Mouse (Mus musculus) WW6 (cell line): ENCODE measurements at regions not wholly inside any gene's neighbourhood (a gene's known extent, or its start where the extent isn't known, plus 50 kb on each side); places are given as distances from the start of the nearest gene placed in this dataset.
"Not testable (repeated sequence)": the region's sequence is repeated elsewhere in the genome, so short reads cannot be mapped to it uniquely, and the experiment has no call there.

Experiments
- DNase-seq: peaks from one replicate; pipeline ENCODE4 v3.0.0-alpha.2; 2013; ENCODE audit warnings: low read depth, low spot score

DNA sequence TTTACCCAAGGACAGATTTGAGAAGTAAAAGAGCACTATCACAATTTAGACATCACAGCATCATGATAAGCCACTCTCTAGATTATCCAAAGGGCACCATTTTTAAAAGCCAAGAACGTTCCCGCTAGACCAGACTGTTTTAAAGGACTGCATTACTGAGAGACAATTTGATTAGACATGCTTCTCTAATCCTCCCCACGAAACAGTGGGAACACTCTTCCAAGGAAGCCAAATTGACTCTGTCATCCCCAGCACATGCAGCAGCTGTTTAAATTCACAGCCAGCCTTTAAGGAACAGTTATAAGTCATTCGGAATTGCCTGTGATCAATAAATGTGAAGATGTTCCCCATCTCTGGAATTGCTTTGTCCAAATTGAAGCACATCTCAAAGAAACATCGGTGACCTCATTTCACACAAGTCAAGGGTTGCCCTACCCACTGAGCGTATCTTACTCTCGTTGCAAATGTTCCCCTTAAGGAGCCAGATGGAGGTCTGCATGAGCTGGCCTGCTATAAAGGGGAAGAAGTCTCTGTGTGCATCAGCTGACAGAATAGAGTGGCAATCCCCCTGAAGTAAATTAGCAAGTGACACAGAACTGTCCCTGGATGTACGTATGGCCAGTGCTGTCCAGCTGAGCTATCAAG lies 393.2 kb downstream of the Pid1 start:
- no peak for DNase-seq

DNA sequence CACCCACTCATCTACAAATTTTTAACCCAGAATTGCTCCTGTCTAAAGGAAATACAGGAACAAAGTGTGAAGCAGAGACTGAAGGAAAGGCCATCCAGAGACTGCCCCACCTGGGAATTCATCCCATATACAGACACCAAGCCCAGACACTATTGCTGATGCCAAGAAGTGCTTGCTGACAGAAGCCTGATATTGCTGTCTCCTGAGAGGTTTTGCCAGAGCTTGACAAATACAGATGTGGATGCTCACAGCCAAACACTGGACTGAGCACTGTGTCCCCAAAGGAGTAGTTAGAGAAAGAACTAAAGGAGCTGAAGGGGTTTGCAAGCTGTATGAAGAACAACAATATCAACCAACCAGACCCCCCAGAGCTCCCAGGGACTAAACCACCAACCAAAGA lies 399.3 kb downstream of the Pid1 start:
- DNase-seq = not testable (repeated sequence)

DNA sequence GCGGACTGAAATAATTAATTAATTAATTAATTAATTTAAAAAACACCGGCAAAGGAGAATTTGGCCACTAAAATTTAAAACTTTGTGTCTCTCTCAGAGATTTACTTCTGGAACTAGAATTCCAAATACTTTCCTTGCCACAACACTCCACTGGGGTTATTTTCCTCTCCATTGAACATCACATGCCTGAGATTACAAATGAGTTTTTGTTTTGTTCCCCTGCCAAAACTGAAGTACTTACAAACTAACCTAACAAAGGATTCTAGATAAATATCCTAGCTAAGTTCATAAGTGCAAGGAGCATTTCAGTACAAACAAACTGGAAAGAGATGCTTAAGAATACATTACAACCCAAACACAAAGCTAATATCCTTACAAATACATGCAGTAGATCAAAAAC lies 402.2 kb downstream of the Pid1 start:
- DNase-seq = no peak

DNA sequence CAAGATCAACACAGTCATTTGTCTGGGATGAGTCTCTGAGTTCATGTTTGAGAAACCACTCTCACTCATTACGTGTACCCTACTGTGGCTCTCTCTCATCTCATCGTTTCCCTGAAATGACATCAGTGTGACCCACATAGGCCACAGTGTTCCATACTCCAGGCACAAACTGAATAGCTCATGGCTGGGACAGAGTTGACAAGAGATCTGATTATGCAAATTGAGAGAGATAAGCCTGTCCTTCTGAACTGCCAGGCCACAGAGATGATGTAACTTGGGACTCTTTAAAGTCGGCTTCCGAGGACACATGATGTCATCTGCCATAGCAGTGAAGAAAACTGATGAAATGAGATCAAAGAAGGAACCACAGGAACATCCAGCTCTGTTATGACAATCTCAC lies 404.2 kb downstream of the Pid1 start:
- DNase-seq = no peak

DNA sequence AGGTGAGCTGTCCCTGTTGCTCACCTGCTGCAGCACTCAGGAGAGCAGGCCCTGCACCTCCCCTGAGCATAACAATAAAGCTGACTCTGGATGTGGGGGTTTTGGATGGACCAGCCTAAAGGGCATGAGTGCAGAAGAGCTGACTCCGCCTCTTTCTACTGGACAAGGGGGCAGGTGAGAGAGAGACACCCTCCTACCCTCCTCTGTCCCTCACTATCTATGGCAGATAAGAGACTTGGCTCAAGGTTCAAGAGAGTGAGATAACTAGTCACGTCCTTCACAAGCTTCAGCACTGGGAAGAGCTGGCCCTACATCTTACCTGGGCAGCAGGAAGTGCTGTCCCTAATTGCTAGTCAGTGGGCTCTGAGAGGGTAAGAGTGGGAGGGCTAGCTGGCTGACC lies 441.1 kb downstream of the Pid1 start:
- DNase-seq = no peak

DNA sequence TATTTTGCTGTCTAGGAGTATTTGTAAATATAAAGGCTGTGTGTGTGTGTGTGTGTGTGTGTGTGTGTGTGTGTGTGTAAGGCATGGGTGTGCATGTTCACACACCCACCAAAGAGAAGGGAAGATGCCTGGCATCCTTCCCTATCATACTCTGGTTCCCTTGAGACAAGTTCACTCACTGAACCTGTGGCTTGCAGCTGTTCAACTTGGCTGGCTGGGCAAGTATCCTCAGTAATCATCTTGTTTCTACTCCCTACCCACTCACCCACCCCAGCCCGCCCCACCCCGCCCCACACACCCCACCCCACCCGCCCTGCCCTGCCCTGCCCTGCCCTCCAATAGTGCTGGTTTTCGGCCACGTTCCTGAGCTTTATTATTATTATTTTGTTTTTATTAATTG lies 448.5 kb downstream of the Pid1 start:
- DNase-seq = no peak

DNA sequence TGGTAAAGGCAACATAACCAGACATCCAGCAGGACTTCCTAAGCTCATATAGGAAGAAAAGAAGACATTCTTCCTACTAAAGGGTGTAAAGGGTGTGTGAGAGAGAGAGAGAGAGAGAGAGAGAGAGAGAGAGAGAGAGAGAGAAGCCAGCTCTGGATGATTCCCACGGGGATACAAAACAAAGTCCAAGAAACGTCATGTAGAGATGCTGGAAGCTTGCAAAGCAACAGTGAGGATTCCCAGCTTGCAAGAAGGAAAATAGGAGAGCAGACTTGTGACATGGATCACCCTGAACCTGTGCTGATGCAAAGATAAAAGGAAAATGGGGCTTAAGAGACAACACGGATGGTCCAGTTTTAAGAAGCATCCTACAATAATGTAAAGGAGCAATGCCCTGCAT lies 456.6 kb downstream of the Pid1 start:
- DNase-seq = no peak

DNA sequence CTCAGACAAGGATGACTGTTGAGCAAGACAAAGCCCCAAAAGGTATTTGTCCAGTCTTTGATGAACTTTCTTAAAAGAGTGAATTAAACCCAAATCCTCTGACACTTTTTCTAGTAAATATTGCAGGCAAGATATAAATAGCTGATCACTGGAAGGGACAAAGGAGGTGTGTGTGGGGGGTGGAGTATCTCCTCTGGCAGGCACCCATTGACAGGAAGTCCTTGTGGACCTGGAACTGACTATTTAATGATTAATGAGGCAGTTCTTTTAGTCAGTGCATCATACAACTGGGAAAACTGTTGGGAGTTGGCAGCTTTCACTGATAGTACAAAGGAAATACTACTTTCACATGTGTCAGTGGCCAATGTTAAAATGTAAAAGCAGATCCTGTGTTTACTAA lies 457.1 kb downstream of the Pid1 start:
- DNase-seq = no peak

DNA sequence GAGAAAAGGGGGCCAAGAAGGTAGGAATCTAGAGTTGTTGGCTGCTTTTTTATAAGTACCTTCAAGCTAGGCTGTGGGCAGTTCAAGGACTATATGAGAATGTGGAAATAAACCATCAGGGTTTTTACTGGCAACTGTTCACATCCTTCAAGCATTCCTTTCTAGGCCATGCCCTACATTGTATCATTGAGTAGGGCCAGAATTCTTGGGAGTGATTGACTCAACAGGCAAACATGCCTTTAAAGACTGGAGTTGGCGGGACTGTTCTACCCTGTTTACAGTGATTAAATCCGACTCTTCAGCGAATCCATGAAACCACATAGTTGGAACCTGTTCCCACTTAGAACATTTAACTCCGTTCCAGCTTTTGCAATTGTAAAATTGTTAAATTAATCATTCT lies 463.8 kb downstream of the Pid1 start:
- no peak for DNase-seq

DNA sequence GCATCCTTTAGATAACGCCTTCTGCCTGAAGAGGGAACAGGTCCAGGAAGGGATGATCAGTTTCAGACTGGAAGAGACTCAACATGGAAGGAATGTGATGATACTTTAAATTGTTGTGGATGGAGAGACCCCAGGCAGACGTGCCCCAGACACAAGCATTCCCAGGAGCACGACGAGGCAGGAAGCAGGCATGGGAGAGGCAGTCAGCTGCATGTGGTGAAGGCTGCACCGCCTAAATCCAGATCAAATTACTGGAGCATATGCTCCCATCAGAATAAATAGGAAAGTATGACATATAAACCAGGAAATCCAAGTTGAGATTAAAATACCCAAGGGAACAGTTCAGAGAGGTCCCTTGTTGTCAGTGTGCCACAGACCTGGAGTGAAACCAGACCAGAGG lies 467.3 kb downstream of the Pid1 start:
- DNase-seq = no peak

DNA sequence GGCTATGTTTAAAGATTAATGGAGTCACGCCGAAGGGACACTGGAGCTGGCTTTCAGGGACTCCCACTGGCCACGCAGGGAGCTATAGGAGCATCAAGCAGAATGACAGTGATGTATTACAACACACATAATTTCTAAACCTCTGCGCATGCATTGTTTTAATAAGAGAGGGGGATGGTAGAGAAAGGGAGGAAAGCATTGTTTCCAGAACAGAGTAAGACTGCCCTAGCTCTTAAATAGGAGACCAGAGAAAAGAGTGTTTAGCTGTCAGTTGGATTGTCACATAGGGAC lies 471.1 kb upstream of the Sphkap start:
- no peak for DNase-seq

DNA sequence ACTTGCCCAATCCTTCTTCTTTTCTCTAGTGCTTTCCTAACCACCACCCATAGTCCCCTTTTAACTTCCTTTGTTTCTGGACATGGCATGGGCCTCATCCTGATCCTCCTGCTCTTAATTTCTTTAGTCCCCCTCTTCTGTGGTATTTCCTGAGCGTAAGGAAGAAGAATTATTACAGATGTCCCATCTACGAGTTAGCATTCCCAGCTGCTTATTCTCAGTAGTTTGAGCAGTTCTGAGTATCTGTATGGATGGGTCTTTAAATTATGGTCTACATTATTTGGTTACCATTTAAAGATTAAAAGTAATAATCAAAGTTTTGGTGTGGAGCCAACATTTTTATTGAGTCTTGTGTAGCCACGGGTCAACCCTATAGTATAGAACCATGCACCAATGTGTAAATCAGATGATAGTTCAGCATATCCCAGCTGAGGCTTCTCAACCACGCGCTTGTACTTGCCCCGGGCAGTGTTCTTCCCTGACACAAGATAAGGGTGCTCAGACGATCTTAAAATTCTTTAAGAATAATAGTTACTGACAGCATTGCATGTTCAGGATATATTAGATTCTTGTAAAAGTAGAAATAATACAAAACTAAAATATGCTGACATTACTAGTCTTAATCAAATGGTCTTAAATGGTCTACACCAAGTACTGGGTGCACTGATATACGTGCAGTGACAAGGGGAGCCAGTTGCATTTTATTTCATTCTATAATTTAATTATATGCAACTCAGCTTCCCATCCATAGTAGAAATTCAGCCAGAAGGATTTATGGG lies 470.5 kb upstream of the Sphkap start:
- no peak for DNase-seq

DNA sequence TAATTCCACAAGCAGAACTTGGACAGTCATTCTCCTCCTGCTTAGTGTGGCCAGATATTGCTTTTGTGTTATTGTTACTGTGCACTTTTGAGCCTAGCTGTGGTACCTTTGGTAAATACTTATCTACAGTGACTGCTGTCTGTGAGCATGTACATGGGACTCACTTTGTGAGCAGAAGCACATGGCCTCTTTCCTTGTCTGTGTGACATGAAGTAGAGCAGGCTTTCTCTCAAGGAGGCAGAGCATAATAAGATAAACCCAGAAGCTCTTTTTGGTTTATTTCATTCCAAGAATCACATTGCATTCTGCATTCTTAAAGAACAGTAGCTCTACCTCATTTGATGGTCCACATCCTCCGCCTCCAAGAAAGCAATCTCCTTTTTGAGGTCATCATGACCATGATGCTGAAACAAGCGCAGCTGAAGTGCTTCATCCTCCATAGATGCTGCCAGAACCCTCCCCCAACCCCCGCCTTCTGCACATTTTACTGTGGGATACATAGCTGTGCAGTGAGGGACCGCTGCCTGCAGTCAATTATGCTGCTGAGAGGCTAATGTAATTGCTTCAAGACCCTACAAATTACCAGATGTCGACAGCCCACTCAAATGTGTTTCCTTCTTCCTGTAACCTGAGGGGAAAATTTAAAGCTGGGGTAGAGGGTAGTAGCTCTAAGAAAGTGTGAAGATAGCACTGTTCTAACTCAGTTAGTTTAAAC lies 463.0 kb upstream of the Sphkap start:
- DNase-seq = no peak

DNA sequence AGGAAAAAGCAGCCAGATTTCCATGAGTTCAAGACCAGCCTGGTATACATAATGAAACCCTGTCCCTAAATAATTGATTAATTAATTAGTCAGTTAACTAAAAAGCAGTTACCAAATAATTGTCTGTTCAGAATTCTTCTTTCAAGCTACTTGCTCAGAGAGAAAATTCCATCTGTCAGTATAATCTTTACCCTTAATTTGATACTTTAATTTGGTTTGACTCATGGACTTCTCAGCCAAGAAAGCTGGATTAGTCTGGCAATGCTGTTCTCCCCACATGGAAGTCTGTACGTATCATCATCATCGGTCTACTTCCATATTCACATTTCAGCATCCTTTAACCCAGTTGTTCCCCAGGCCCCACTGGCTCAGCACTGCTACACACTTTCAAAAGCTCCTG lies 461.0 kb upstream of the Sphkap start:
- DNase-seq = no peak

DNA sequence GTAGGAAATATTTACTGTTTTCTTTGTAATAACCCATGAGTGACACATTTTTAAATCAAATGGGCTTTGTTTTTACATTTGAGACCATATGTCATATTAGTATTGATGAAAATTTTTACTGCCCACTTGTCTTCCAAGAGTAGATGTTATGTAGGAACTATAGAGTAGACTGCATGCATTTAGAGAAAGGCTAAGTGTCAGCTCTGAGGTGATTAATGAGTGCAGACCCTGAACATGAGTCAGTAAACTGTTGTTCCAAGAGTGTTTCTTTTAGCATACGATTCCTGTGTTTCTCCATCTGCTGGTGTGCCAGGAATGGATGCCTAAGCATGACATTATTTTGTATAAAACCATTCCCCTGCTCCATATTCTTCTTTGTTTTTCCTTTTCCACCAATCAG lies 454.5 kb upstream of the Sphkap start:
- no peak for DNase-seq

DNA sequence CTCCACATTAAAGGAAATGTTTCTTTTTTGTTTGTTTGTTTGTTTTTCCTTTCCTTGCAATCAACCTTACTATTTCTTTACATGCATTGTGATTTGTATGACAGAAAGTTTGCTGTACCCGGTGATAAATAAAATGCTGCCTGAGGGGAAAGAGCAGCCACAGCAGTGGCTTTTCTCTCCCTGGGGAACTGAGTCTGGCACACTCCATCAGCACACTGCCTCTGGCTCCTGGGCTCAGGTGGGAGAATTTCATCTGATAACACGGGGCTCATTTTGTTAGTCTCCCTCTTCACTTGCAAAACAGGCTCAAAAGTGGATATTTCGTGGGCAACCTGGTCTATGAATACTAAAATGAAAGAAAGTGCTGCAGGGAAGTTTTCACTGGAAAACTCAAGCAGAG lies 454.1 kb upstream of the Sphkap start:
- DNase-seq = no peak

DNA sequence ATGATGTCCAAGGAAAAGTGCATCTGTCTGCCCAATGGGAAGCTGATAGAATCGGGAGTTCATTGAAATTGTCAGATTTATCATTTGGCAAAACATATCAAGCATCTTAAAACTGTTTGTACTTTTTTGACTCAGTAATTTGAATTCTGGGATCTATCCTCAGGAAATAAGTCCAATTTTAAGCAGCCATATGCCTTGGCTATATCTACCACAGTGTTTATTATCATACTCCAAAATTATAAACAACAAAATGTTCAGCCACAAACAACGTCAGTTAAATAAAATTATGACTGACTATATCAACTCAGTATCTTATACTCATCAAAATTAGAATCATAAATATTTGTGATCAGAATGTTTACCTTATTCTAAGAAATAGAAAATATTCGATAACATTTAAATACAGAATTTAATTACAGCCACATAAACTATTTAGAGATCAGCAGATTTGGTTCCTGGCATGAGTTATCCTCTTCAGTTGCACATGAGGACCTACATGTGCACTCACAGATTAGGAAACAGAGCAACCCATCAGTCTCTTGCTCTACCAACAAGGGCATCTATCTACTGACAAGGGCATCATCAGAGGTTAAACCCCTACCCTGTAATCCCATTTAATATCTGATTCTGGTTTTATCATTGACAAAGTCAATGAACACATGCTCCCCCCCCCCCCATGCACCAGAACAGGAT lies 451.9 kb upstream of the Sphkap start:
- no peak for DNase-seq

DNA sequence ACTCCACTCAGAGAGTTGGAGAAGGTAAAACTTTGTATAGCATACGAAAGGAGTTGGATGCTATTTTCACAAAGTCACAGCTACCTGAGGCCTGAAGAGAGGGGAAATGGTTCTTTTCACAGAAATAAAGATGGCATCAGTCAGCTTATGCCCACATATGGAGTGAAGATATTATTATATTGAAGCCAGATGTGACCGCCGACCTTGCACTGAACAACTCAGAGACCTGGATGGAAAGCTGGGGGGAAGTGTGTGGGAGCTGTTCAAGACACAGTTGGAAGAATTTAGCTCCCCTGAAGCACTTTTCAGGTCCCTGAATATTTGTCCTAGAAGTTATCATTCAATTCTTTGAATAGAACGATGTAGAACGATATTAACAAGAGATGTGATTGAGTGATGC lies 446.0 kb upstream of the Sphkap start:
- no peak for DNase-seq

DNA sequence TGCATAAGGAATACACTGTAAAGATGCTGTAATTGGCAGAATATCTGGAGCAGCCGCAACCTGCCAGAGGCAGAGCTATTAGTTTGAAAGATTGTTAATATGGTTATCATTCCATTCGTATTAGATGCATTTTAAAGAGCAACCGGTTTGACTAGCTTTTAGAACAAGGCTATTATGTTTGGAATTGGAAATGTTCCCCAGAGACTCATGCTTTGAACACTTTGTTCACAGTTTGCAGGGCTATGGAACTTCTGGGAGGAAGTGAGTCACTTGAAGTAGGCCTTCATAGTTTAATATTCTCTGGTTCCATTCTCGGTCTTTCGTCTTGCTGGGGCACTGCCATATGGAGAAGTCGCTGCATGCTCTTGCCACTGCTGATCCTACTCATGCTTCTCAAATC lies 443.1 kb upstream of the Sphkap start:
- no peak for DNase-seq

DNA sequence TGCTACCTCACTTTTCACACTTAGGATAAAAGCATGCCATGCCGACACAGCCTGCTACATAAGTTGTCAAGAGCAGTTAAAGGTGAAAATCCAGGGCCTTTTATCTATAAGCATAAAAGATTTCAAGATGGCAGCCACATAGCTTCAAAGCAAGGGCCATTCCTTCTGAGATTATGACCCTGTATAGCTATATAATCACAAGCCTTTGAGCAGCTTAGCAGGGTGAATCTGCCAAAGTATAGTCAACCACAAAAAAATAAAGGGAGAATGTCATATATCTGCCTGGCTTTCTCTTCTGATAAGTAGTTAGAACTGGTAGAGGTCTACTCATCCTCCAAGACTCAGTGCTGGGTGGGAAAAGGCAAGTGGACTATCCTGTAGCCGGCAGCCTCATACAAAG lies 440.4 kb upstream of the Sphkap start:
- DNase-seq = no peak

DNA sequence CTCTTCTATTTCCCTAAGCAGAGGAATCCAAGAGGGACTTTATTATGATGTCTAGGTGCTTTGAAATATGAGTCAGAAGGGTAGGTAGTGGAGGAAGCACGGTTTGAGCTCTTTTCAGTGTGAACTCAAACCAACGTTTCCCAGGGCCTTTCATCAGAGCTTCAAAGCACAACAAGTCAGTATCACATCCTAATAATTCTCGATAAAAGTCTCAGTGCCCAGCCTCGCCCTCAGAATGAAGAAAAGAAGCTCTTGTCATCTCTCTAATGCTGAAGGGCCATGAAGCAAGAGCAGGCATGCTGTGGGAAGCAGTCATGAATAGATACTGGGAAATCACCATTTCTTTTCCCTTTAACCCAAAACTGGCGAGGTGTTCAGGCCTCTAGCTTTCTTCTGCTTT lies 440.0 kb upstream of the Sphkap start:
- no peak for DNase-seq

DNA sequence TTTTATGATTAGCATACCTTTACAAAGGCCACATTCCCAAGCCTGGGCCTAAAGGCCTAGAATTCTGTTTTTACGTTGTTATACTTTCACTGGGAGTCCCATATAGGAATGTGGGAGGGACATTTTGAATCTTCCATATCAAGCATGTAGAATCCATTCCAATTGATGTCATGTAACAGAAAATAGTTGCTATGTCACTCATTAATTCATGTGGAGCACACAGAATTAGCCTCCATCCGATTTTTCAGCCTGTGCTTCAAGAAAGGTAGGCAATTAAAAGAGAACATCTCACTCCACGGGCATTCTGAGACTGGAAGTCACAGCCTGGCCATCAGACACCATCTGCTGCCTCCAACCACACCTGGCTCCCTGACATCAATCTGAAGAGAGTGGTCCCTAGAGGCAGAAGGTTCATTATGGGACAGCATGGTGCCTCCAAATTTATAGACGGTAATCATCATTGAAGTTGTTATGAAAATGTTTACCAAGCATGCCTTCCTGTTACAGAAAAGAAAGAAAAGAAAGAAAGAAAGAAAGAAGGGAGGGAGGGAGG lies 436.9 kb upstream of the Sphkap start:
- DNase-seq = peak; percentile 1
